Mouse (Mus musculus) heart, postnatal 0 days (tissue): ENCODE data around the gene Ccdc180.

Experiments
- CTCF ChIP-seq: IDR thresholded peaks from 2 replicates; pipeline ENCODE4 v1.5.1; 2016; ENCODE audit warnings: antibody characterized with exemption, control low read depth, low read depth
- EP300 ChIP-seq: IDR thresholded peaks from 2 replicates; pipeline ENCODE4 v1.6.1; 2016; ENCODE audit warnings: antibody characterized with exemption, low read depth

- TF ChIP-seq CTCF = peak; percentile 82
- no peak for TF ChIP-seq EP300
Measured at GRCm38 (mm10) chr4:45941628-45942044, 51.5 kb downstream of the Ccdc180 start.
